Mouse (Mus musculus) frontal cortex, postnatal 36 days (tissue): ENCODE data around the gene Cdh13.

Experiments
- DNase-seq, 2 experiments: peaks; one replicate each; pipeline ENCODE4 v3.0.0; 2022; ENCODE audit warnings: low spot score in 2 of 2

Gene Cdh13

GRCm38 (mm10) chr8:118444651-118445207 lies 161.2 kb downstream of the Cdh13 start:
- no peak for DNase-seq

GRCm38 (mm10) chr8:118446516-118446915 lies 163.0 kb downstream of the Cdh13 start:
- no peak for DNase-seq

GRCm38 (mm10) chr8:118448011-118448410 lies 164.5 kb downstream of the Cdh13 start:
- no peak for DNase-seq

DNA sequence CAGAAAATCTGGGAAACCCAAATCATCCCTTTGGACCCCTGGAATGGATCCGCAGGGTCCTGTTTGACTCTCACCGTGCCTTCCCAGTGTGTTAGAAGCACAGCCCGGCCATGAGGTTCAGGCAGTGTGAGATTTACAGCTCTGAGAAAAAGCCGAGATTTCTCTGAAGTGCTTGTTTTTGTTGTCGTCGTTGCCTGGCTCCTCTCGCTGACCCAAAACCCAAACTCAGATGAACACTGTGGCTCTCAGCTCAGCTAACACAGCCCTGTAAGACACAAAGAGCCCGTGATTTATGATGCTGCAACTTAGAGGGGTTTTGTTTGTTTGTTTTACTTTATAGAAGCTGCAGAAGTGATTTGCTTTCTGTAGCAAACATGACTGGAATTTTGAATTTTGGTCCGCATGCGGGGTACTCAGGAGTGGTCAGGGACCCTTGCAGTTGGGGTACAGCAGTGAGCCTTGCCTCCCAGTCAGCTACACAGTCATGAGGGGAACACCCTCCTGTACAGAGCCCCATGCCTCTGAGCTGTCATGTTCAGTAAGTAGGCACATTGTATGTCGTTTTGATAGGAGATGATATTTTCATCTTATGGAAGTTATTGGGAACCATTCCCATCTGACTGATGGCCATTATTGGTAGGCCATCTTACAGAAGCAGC lies 169.0 kb downstream of the Cdh13 start:
- DNase-seq, result no peak

DNA sequence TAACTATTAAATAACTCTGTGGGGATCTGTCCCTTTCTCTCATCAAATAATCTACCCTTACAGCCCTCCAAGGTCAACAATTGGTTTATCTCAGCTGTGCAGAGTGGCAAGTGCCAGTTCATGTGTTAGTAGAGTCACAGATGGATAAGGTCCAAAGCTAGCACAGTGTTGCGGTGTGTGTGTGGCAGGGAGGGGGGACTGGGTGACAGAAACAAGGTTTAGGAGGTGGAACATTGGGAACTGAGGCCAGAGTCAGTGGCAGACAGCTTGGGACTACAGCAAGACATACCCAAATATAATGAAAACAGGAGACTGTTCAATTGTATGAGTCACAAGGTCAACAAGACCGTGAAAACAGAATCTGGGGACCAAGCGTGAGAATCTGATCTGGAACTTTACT lies 171.7 kb downstream of the Cdh13 start:
- no peak for DNase-seq

- no peak for DNase-seq
These were observed 181.9 kb downstream of the Cdh13 start for GRCm38 (mm10) chr8:118465330-118465948.

DNA sequence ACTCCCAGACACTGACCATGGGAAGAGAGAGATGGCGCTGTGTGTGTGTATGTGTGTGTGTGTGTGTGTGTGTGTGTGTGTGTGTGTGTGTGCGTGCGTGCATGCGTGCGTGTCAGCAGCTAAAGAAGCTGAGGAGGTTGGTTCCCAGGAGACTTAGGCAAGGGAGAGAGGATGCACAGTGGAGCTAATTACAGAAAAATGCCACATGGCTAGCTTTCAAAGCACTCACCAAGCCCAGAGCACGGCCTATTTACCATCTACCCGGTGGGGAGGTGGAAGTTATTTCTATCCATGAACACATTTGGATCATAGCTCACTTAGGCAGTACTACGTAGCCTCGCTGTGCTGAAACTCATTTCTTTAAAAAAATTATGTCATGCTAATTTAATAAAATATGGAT lies 194.1 kb downstream of the Cdh13 start:
- no peak for DNase-seq

DNA sequence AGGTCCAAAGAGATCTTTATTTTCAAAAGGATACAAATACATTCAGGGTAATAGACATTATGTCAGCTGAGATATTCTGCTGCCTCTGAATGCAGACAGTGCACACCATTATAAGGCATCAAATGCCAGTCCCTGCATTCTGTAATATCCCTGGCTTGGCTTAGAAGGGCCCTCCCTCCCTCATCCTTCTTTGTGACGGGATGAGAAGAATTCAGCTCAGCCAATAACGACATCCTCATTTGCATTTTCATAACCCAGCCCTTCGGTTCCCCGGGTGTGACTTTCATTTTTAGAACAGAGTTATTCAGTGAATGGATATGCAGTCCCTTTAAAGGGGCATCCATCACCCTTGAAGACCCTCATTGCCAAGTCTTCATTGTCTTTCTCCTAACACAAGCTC lies 205.2 kb downstream of the Cdh13 start:
- peak in 1 of 2 experiments; percentile 52 for DNase-seq

GRCm38 (mm10) chr8:118502509-118502908 lies 219.0 kb downstream of the Cdh13 start:
- DNase-seq, result no peak

DNA sequence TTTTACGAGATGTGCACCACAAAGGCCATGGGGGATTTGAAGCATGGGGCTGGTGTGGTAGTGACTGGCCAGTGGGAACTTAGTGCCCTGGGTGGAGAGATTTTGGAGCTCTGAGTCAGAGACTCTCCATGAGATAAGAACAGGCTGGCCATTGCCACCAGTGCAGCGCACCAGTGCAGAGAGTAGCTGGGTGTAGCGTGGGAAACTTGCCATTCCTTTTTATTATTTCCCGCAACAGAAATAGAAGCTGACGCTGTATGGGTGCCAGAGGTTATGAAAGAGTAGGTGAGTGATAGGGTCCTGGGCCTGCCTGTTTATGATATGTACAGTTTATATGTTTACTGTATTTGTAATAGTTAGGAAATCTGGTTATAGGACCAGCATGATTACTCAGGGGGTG lies 225.9 kb downstream of the Cdh13 start:
- DNase-seq, result no peak

GRCm38 (mm10) chr8:118513259-118513658 lies 229.7 kb downstream of the Cdh13 start:
- DNase-seq, result no peak

- DNase-seq, result no peak
These were observed 232.1 kb downstream of the Cdh13 start for GRCm38 (mm10) chr8:118515616-118516015.

- no peak for DNase-seq
These were observed 233.5 kb downstream of the Cdh13 start for GRCm38 (mm10) chr8:118517071-118517470.

- peak; percentile 50 to 61 for DNase-seq
These were observed 234.7 kb downstream of the Cdh13 start for GRCm38 (mm10) chr8:118518030-118518741.

DNA sequence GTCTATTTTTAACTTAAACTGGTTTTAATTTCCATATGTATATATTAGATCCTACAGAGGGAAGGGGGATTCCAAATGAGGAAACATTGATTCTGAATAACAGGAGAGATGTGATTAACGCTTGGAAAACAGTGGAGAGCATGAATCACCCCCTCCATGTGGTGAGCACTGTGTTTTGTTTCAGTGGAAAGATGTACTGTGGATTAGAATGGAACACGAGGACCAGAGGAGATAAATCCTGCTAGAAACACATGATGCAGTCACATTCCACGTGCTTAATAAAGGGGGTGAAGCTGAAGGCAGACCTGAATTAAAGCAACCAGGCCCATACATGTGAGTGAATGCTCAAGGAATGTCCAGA lies 235.2 kb downstream of the Cdh13 start:
- DNase-seq, result no peak

- DNase-seq, result no peak
These were observed 240.4 kb downstream of the Cdh13 start for GRCm38 (mm10) chr8:118523922-118524321.

DNA sequence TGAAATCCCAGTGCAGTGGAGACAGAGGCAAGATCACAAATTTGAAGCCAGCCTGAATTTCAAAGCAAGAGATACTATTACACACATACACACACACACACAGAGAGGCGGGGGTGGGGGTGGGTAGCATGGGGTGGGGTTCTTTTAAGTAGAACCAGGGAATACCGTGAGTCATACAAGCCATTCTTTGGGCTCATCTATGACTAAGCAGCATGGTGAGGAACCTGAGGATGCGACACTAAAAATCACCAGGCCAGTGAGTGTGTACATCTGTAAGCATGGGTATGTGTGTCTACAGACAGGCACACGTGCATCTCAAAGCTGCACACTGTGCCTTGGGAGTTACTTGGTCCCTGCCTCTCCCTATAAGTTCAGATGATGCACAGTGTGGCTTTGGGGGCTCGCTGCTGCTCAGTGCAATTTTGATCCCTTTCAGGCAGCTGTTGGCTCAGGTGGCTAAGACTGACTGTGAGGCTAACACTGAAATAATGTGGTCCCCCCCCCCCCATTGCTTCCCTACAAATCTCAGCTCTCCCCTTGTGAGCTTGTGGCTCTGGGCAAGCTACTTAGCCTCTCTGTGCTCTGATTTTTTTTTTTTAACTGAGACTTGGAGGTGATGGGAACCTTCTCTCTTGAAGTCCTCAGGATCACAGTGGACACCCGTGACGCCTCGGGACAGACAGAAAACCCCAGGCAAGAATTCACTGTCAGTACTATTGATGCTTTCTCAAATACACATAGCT lies 255.5 kb downstream of the Cdh13 start:
- DNase-seq, result no peak

DNA sequence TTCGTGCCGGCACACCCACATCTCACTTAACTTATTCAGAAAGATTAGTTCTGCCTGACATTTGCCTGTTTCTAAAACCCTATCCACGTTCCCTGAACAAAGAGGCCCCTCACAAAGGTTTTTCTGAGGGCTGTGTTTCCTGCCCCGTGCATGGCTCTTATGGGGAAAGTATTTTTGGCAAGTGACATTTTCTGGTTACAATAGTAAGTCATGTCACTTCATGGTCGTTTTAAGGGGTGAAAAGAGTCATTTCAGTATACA lies 256.0 kb downstream of the Cdh13 start:
- no peak for DNase-seq

GRCm38 (mm10) chr8:118539941-118540340 lies 256.4 kb downstream of the Cdh13 start:
- no peak for DNase-seq

GRCm38 (mm10) chr8:118552397-118552796 lies 268.9 kb downstream of the Cdh13 start:
- no peak for DNase-seq

DNA sequence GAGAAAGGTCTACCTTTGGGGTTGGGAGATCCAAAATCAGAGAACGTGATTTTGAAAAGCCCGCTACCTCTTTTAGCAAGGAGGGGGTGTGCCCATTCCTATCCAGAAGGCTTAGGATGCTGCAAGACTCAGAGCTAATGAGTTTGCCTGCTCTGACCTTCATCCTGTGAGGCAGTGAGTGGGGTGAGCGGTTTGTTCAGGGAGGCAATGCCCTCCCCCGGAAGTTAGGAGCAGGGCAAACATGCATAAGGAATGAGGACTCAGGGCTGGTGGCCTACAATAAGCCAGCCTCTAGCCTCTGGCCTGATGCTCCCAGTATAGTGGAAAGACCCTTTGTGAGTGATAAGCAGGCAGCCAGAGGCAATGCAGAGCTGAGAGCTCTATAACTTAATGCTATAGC lies 269.3 kb downstream of the Cdh13 start:
- DNase-seq, result no peak

- no peak for DNase-seq
These were observed 280.5 kb downstream of the Cdh13 start for GRCm38 (mm10) chr8:118564024-118564423.
